ENCODE assay signal across 8 mouse cellular contexts in genomic region chr11:45926640-45927082, GRCm38 (mm10). TPM values are rescaled to one million over a fixed set of nuclear protein-coding genes. Genes with fewer than 3 reads are reported as not detected.
DNase-seq lines count a peak whose midpoint lies in the region; ATAC-seq lines count a peak whose summit lies in the region.

No protein-coding gene starts in this region.

- ATAC-seq in activated CD4-positive, CD25-positive, alpha-beta regulatory T cell, adult 4 months: peak; percentile 97
- ATAC-seq in hindbrain, embryonic 16.5 days: peak; percentile 91

- peak overlapping the region; percentile 45 for H3K4me3 ChIP-seq in hindbrain, embryonic 16.5 days (ENCODE audit: low read length)

- H3K9me3 ChIP-seq in hindbrain, embryonic 16.5 days (ENCODE audit: control insufficient read depth, low read length): no peaks in the 10 kb centered on the region

- H3K36me3 ChIP-seq in hindbrain, embryonic 16.5 days (ENCODE audit: control insufficient read depth, insufficient read depth, low read length): peaks cover 11% of the 10 kb centered on the region; the same call in 1 of the 2 replicates

- peak overlapping the region; percentile 74 for H3K27ac ChIP-seq in hindbrain, embryonic 16.5 days (ENCODE audit: low read depth, low read length)

- no peaks in the 10 kb centered on the region for H3K27me3 ChIP-seq in hindbrain, embryonic 16.5 days (replicated peaks; ENCODE audit: control insufficient read depth, insufficient read depth, low read length)

- peak overlapping the region; percentile 61; the same call in 1 of the 2 replicates for H3K9ac ChIP-seq in hindbrain, embryonic 16.5 days (ENCODE audit: low read depth, low read length)

- DNase-seq in cerebellum, postnatal 4 days (ENCODE audit: low spot score in 2 of 2): peak; percentile 54 to 76
- peak; percentile 80 for DNase-seq in gastrocnemius, adult 18-20 months (ENCODE audit: low spot score)
- peak; percentile 70 for DNase-seq in left cerebral cortex, adult 11 months (ENCODE audit: low spot score)
- DNase-seq in lung, postnatal 4 days: peak; percentile 75 to 83
- peak; percentile 90 for DNase-seq in retina, postnatal 1 day
- peak; percentile 83 for DNase-seq in thymus, postnatal 4 days

- peaks cover 2% of the 10 kb centered on the region; the same call in 1 of the 2 replicates for H3K4me1 ChIP-seq in hindbrain, embryonic 16.5 days (ENCODE audit: control insufficient read depth, insufficient read depth, low read depth, low read length)

- H3K4me2 ChIP-seq in hindbrain, embryonic 16.5 days (ENCODE audit: low read length): peak overlapping the region; percentile 70

- 0% methylated on average over 9 of the region's 9 CpGs for WGBS in hindbrain, embryonic 16.5 days

RNA-seq across cellular contexts. Expression of gene Lsm11, which starts 18.1 kb away (rescaled TPM):
- 1 to 10 TPM; 1.3 to 1.6 TPM for polyA plus RNA-seq in activated CD4-positive, CD25-positive, alpha-beta regulatory T cell, adult 4 months (2017; shearing (Covaris generic))
- 1 to 10 TPM; 2.3 TPM for total RNA-seq in gastrocnemius, adult 18-20 months (2021)
- 24.4 and 24.6 TPM in 2 replicates for polyA plus RNA-seq in hindbrain, embryonic 16.5 days (2015; fragmentation: Nextera tagmentation; extraction: Ambion mirVana)

RNA-seq across cellular contexts. Expression of gene Thg1l, which starts 28.6 kb away (rescaled TPM):
- 10 to 100 TPM in 1 of 2 experiments, 1 to 10 TPM in 1; 9.0 to 15.8 TPM for polyA plus RNA-seq in activated CD4-positive, CD25-positive, alpha-beta regulatory T cell, adult 4 months (2017; shearing (Covaris generic))
- 1 to 10 TPM; 3.7 to 3.9 TPM for total RNA-seq in gastrocnemius, adult 18-20 months (2021)
- 9.5 and 9.9 TPM in 2 replicates for polyA plus RNA-seq in hindbrain, embryonic 16.5 days (2015; fragmentation: Nextera tagmentation; extraction: Ambion mirVana)

RNA-seq across cellular contexts. Expression of gene Sox30, which starts 53.4 kb away (rescaled TPM):
- not detected for polyA plus RNA-seq in activated CD4-positive, CD25-positive, alpha-beta regulatory T cell, adult 4 months (2017; shearing (Covaris generic))
- total RNA-seq in gastrocnemius, adult 18-20 months (2021): not detected
- not detected in 2 replicates for polyA plus RNA-seq in hindbrain, embryonic 16.5 days (2015; fragmentation: Nextera tagmentation; extraction: Ambion mirVana)

Comparison
In these comparisons a context has a peak if more than half of its experiments do, and no peak if none do; other contexts are left out.
1. Peak in every context shown above with its lines: DNase-seq, ATAC-seq, H3K4me3 ChIP-seq and H3K27ac ChIP-seq.